Mouse (Mus musculus) thymus, adult 18-20 months (tissue): ENCODE measurements around the gene Abcg5.

ENCODE experiments used
- DNase-seq, 2 experiments: peaks; one replicate each; pipeline ENCODE4 v3.0.0; 2022; ENCODE audit warnings: mixed read lengths in 2 of 2

Abcg5 gene

GRCm38 (mm10) chr17:84684284-84684683 lies 1.5 kb upstream of the Abcg5 start:
- no peak for DNase-seq

- DNase-seq: no peak
Observed at GRCm38 (mm10) chr17:84681670-84682069, 1.1 kb downstream of the Abcg5 start.

- no peak for DNase-seq
Observed at GRCm38 (mm10) chr17:84677595-84677994, 5.2 kb downstream of the Abcg5 start.

GRCm38 (mm10) chr17:84675951-84676366 lies 6.9 kb downstream of the Abcg5 start, which contains the start of gene Abcg8:
TSS of gene Abcg8 (plus strand) at chr17:84676302.
- no peak for DNase-seq

- DNase-seq: no peak
Observed at GRCm38 (mm10) chr17:84675204-84675603, 7.6 kb downstream of the Abcg5 start.

- DNase-seq: no peak
Observed at GRCm38 (mm10) chr17:84674048-84674447, 8.8 kb downstream of the Abcg5 start.

- no peak for DNase-seq
Observed at GRCm38 (mm10) chr17:84672376-84673369, 10.1 kb downstream of the Abcg5 start.

- no peak for DNase-seq
Observed at GRCm38 (mm10) chr17:84667848-84668247, 15.0 kb downstream of the Abcg5 start.

GRCm38 (mm10) chr17:84665691-84666090 lies 17.1 kb downstream of the Abcg5 start:
- no peak for DNase-seq

GRCm38 (mm10) chr17:84665053-84665452 lies 17.8 kb downstream of the Abcg5 start:
- no peak for DNase-seq

- no peak for DNase-seq
Observed at GRCm38 (mm10) chr17:84658951-84659350, 23.9 kb downstream of the Abcg5 start.

GRCm38 (mm10) chr17:84658195-84658594 lies 24.6 kb downstream of the Abcg5 start:
- no peak for DNase-seq

GRCm38 (mm10) chr17:84657782-84658181 lies 25.0 kb downstream of the Abcg5 start:
- no peak for DNase-seq

- DNase-seq: no peak
Observed at GRCm38 (mm10) chr17:84657422-84657732, 25.4 kb downstream of the Abcg5 start.

GRCm38 (mm10) chr17:84656653-84657421 lies 26.0 kb downstream of the Abcg5 start:
- DNase-seq: no peak

- DNase-seq: no peak
Observed at GRCm38 (mm10) chr17:84656205-84656604, 26.6 kb downstream of the Abcg5 start.

GRCm38 (mm10) chr17:84653544-84653943 lies 29.3 kb downstream of the Abcg5 start:
- DNase-seq: no peak

GRCm38 (mm10) chr17:84650302-84651017 lies 32.4 kb downstream of the Abcg5 start:
- no peak for DNase-seq

- no peak for DNase-seq
Observed at GRCm38 (mm10) chr17:84647630-84648029, 35.2 kb downstream of the Abcg5 start.

GRCm38 (mm10) chr17:84646477-84646876 lies 36.3 kb downstream of the Abcg5 start:
- no peak for DNase-seq

- no peak for DNase-seq
Observed at GRCm38 (mm10) chr17:84645894-84646293, 36.9 kb downstream of the Abcg5 start.

GRCm38 (mm10) chr17:84645119-84645518 lies 37.7 kb downstream of the Abcg5 start:
- no peak for DNase-seq
